Mouse (Mus musculus): Measurements from ENCODE around the gene Hspb6. TPM values are rescaled to one million over a fixed set of nuclear protein-coding genes. Genes with fewer than 3 reads are reported as not detected.

Hspb6 gene
- polyA plus RNA-seq, 1 experiment, result 6.4 TPM

DNA sequence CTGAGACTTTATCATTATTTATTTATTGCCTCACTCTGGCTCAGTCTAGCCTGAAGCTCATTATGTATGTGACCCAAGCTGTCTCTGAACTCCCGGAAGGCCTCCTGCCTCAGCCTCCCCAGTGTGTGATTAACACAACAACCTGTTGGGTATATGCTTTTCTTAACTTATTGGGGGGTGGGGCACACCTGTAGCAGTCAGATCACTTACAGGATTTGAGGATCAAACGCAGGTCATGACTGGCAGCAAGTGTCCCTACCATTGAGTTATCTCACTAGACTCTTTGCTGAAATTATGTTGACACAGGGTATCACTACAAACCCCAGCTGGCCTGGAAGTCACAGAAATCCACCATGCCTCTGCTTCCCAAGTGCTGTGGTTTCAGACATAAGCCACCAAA is 8.3 kb downstream of the Hspb6 start:
- Histone ChIP-seq H3K4me1 (ENCODE audit: control insufficient read depth, insufficient read depth, low read length) (peaks cover 3% of the 10 kb centered on the region), H3K27ac (ENCODE audit: insufficient read depth, low read length) (no peak overlapping the region), H3K27me3 (ENCODE audit: control insufficient read depth, insufficient read depth, low read length, poor library complexity, severe bottlenecking) (no peaks in the 10 kb centered on the region), H3K9me3 (replicated peaks; ENCODE audit: control insufficient read depth, insufficient read depth, low read length, poor library complexity, severe bottlenecking) (no peaks in the 10 kb centered on the region), H3K9ac (ENCODE audit: low read depth, poor library complexity, severe bottlenecking) (peak overlapping the region; percentile 24; the same call in 1 of the 2 replicates), H3K36me3 (ENCODE audit: control insufficient read depth, insufficient read depth, low read length, poor library complexity, severe bottlenecking) (peaks cover 11% of the 10 kb centered on the region), H3K4me3 (ENCODE audit: low read depth, low read length) (no peak overlapping the region)
- no peak for TF ChIP-seq POLR2A (IDR thresholded peaks at IDR 0.05; ENCODE audit: insufficient read depth, low read length)
- no peak for TF ChIP-seq EP300 (IDR thresholded peaks at IDR 0.05; ENCODE audit: insufficient read depth, low read depth, low read length)
- no peak for TF ChIP-seq CTCF (IDR thresholded peaks at IDR 0.05; ENCODE audit: low read depth, low read length)

DNA sequence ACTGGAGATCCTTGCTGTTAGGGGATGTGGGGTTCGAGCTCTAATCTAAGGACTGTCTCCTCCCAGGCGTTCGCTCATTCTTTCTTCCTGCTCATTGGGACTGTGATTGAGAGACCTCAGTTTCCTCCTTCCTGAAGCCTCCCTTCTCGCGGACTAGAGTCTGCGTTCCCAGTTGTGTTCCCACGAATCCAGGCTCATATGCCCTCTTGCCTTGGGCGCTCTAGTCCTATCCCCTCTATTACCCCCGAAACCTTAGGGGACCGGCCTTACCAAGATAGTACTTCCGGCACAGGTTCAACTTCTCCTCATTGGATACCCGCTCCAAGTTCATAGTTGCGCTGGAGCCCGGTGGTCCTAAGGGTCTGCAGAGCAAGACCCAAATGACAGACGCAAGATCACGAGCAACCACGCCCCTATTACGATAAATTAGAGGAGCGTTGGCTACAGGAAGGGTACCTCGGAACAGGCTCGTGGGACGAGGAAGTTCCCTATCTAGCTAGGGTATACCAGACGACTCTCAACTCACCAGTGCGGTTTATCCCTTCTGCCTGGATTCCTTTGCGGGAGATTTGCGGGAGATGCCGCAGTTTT is 10.6 kb downstream of the Hspb6 start:
- Histone ChIP-seq H3K9me3 (replicated peaks; ENCODE audit: control insufficient read depth, insufficient read depth, low read length, poor library complexity, severe bottlenecking) (no peaks in the 10 kb centered on the region), H3K36me3 (ENCODE audit: control insufficient read depth, insufficient read depth, low read length, poor library complexity, severe bottlenecking) (no peaks in the 10 kb centered on the region; the same call in 1 of the 2 replicates), H3K4me3 (ENCODE audit: low read depth, low read length) (peak overlapping the region; percentile 99)

GRCm38 (mm10) chr7:30563117-30563905 is 11.3 kb downstream of the Hspb6 start, which contains the start of the genes U2af1l4, Gm49396 and Psenen:
TSS of gene U2af1l4 (plus strand) at chr7:30563301.
TSS of gene Gm49396 (plus strand) at chr7:30563344.
TSS of gene Psenen (minus strand) at chr7:30563627.
- H3K36me3 ChIP-seq (ENCODE audit: control insufficient read depth, insufficient read depth, low read length, poor library complexity, severe bottlenecking), result no peaks in the 10 kb centered on the region; the same call in 1 of the 2 replicates
- peak within 1 kb of the TSS; percentile 93 for H3K9ac ChIP-seq (ENCODE audit: low read depth, poor library complexity, severe bottlenecking)
- H3K27ac ChIP-seq (ENCODE audit: insufficient read depth, low read length), result peak within 1 kb of the TSS; percentile 74
- H3K27me3 ChIP-seq (ENCODE audit: control insufficient read depth, insufficient read depth, low read length, poor library complexity, severe bottlenecking), result no peaks in the 10 kb centered on the region
- H3K9me3 ChIP-seq (replicated peaks; ENCODE audit: control insufficient read depth, insufficient read depth, low read length, poor library complexity, severe bottlenecking), result no peaks in the 10 kb centered on the region
- no peaks in the 10 kb centered on the region for H3K4me1 ChIP-seq (ENCODE audit: control insufficient read depth, insufficient read depth, low read length)
- peak within 1 kb of the TSS; percentile 99 for H3K4me3 ChIP-seq (ENCODE audit: low read depth, low read length)
- no peak for TF ChIP-seq CTCF (IDR thresholded peaks at IDR 0.05; ENCODE audit: low read depth, low read length)
- no peak for TF ChIP-seq POLR2A (IDR thresholded peaks at IDR 0.05; ENCODE audit: insufficient read depth, low read length)
- peak; percentile 50; the same call in 1 of the 2 replicates for TF ChIP-seq EP300 (IDR thresholded peaks at IDR 0.05; ENCODE audit: insufficient read depth, low read depth, low read length)

More for the DNA sequence above, 10.6 kb downstream of the Hspb6 start:
- TF ChIP-seq CTCF (IDR thresholded peaks at IDR 0.05; ENCODE audit: low read depth, low read length) (no peak), POLR2A (IDR thresholded peaks at IDR 0.05; ENCODE audit: insufficient read depth, low read length) (no peak), EP300 (IDR thresholded peaks at IDR 0.05; ENCODE audit: insufficient read depth, low read depth, low read length) (no peak)
- peak overlapping the region; percentile 25; the same call in 1 of the 2 replicates for H3K27ac ChIP-seq (ENCODE audit: insufficient read depth, low read length)
- H3K27me3 ChIP-seq (ENCODE audit: control insufficient read depth, insufficient read depth, low read length, poor library complexity, severe bottlenecking), result no peaks in the 10 kb centered on the region
- peak overlapping the region; percentile 89 for H3K9ac ChIP-seq (ENCODE audit: low read depth, poor library complexity, severe bottlenecking)
- peaks cover 3% of the 10 kb centered on the region for H3K4me1 ChIP-seq (ENCODE audit: control insufficient read depth, insufficient read depth, low read length)

DNA sequence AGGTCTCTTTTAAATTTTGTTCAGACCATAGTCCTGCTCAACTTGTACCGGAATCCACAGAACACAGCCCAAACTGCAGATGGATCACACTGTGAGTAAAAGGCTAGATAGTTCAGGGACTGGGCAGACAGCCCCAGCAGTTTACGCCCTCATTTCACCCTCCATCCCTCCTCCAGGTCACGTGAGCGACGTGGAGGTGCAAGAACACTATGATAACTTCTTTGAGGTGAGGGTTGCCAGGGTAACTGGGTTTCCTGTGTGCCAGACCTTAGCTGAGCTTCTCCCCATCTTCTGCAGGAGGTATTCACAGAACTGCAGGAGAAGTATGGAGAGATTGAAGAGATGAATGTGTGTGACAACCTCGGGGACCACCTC is 11.9 kb downstream of the Hspb6 start:
- Histone ChIP-seq H3K36me3 (ENCODE audit: control insufficient read depth, insufficient read depth, low read length, poor library complexity, severe bottlenecking) (no peaks in the 10 kb centered on the region; the same call in 1 of the 2 replicates), H3K4me3 (ENCODE audit: low read depth, low read length) (peak overlapping the region; percentile 47), H3K4me1 (ENCODE audit: control insufficient read depth, insufficient read depth, low read length) (no peaks in the 10 kb centered on the region), H3K9ac (ENCODE audit: low read depth, poor library complexity, severe bottlenecking) (peak overlapping the region; percentile 93), H3K27me3 (ENCODE audit: control insufficient read depth, insufficient read depth, low read length, poor library complexity, severe bottlenecking) (no peaks in the 10 kb centered on the region), H3K9me3 (replicated peaks; ENCODE audit: control insufficient read depth, insufficient read depth, low read length, poor library complexity, severe bottlenecking) (no peaks in the 10 kb centered on the region), H3K27ac (ENCODE audit: insufficient read depth, low read length) (no peak overlapping the region)
- no peak for TF ChIP-seq POLR2A (IDR thresholded peaks at IDR 0.05; ENCODE audit: insufficient read depth, low read length)
- no peak for TF ChIP-seq EP300 (IDR thresholded peaks at IDR 0.05; ENCODE audit: insufficient read depth, low read depth, low read length)
- TF ChIP-seq CTCF (IDR thresholded peaks at IDR 0.05; ENCODE audit: low read depth, low read length), result no peak

GRCm38 (mm10) chr7:30564970-30565571 is 13.1 kb downstream of the Hspb6 start, which contains the start of gene Igflr1:
TSS of gene Igflr1 (plus strand) at chr7:30565427.
- no peak within 1 kb of the TSS for H3K4me3 ChIP-seq (ENCODE audit: low read depth, low read length)
- H3K4me1 ChIP-seq (ENCODE audit: control insufficient read depth, insufficient read depth, low read length), result no peaks in the 10 kb centered on the region
- H3K27ac ChIP-seq (ENCODE audit: insufficient read depth, low read length), result no peak within 1 kb of the TSS
- H3K27me3 ChIP-seq (ENCODE audit: control insufficient read depth, insufficient read depth, low read length, poor library complexity, severe bottlenecking), result no peaks in the 10 kb centered on the region
- H3K9ac ChIP-seq (ENCODE audit: low read depth, poor library complexity, severe bottlenecking), result no peak within 1 kb of the TSS
- peaks cover 8% of the 10 kb centered on the region for H3K36me3 ChIP-seq (ENCODE audit: control insufficient read depth, insufficient read depth, low read length, poor library complexity, severe bottlenecking)
- TF ChIP-seq CTCF (IDR thresholded peaks at IDR 0.05; ENCODE audit: low read depth, low read length) (no peak), EP300 (IDR thresholded peaks at IDR 0.05; ENCODE audit: insufficient read depth, low read depth, low read length) (no peak), POLR2A (IDR thresholded peaks at IDR 0.05; ENCODE audit: insufficient read depth, low read length) (no peak)
- no peaks in the 10 kb centered on the region for H3K9me3 ChIP-seq (replicated peaks; ENCODE audit: control insufficient read depth, insufficient read depth, low read length, poor library complexity, severe bottlenecking)
